Mouse (Mus musculus): ENCODE results near the gene Adamts8. TPM values are rescaled to one million over a fixed set of nuclear protein-coding genes. Genes with fewer than 3 reads are reported as not detected.

Adamts8 gene
- polyA plus RNA-seq, 1 experiment from 2014 or later = 4.4 TPM

GRCm38 (mm10) chr9:30910491-30910890, 31.9 kb upstream of the Adamts8 start:
- 89% methylated on average over 5 of the region's 5 CpGs for WGBS
- no peak overlapping the region for H3K27ac ChIP-seq
- no peaks in the 10 kb centered on the region for H3K27me3 ChIP-seq
- H3K4me2 ChIP-seq (replicated peaks) = no peak overlapping the region
- ATAC-seq (ENCODE audit: low FRiP score, low read depth) = no peak
- H3K9me3 ChIP-seq = no peaks in the 10 kb centered on the region
- peaks cover 14% of the 10 kb centered on the region; the same call in 1 of the 2 replicates for H3K4me1 ChIP-seq
- H3K4me3 ChIP-seq = no peak overlapping the region
- peaks cover 53% of the 10 kb centered on the region for H3K36me3 ChIP-seq
- H3K9ac ChIP-seq = no peak overlapping the region

GRCm38 (mm10) chr9:30912161-30912560, 30.2 kb upstream of the Adamts8 start:
- 70% methylated on average over 3 of the region's 3 CpGs for WGBS
- ATAC-seq (ENCODE audit: low FRiP score, low read depth) = no peak
- H3K4me3 ChIP-seq = no peak overlapping the region

GRCm38 (mm10) chr9:30913429-30913828, 28.9 kb upstream of the Adamts8 start:
- Histone ChIP-seq H3K4me1 (peaks cover 33% of the 10 kb centered on the region), H3K9ac (no peak overlapping the region), H3K9me3 (no peaks in the 10 kb centered on the region), H3K4me3 (no peak overlapping the region), H3K36me3 (peaks cover 31% of the 10 kb centered on the region), H3K27me3 (no peaks in the 10 kb centered on the region), H3K4me2 (replicated peaks) (no peak overlapping the region), H3K27ac (no peak overlapping the region)
- ATAC-seq (ENCODE audit: low FRiP score, low read depth) = no peak
- WGBS = 53% methylated on average over 3 of the region's 3 CpGs

More at GRCm38 (mm10) chr9:30912161-30912560, 30.2 kb upstream of the Adamts8 start:
- peaks cover 24% of the 10 kb centered on the region for H3K4me1 ChIP-seq
- no peak overlapping the region for H3K27ac ChIP-seq
- no peaks in the 10 kb centered on the region for H3K9me3 ChIP-seq
- H3K9ac ChIP-seq = no peak overlapping the region
- peaks cover 43% of the 10 kb centered on the region for H3K36me3 ChIP-seq
- H3K27me3 ChIP-seq = no peaks in the 10 kb centered on the region
- no peak overlapping the region for H3K4me2 ChIP-seq (replicated peaks)

GRCm38 (mm10) chr9:30914241-30914640, 28.1 kb upstream of the Adamts8 start:
- no peaks in the 10 kb centered on the region for H3K9me3 ChIP-seq
- no peak overlapping the region for H3K4me2 ChIP-seq (replicated peaks)
- WGBS = 87% methylated on average over 2 of the region's 2 CpGs
- no peak overlapping the region for H3K4me3 ChIP-seq
- H3K4me1 ChIP-seq = peaks cover 41% of the 10 kb centered on the region
- no peak for ATAC-seq (ENCODE audit: low FRiP score, low read depth)
- H3K9ac ChIP-seq = no peak overlapping the region
- H3K27me3 ChIP-seq = no peaks in the 10 kb centered on the region
- peaks cover 24% of the 10 kb centered on the region for H3K36me3 ChIP-seq
- H3K27ac ChIP-seq = no peak overlapping the region

- peaks cover 55% of the 10 kb centered on the region for H3K4me1 ChIP-seq
- H3K4me3 ChIP-seq = no peak overlapping the region
- peaks cover 2% of the 10 kb centered on the region; the same call in 1 of the 2 replicates for H3K36me3 ChIP-seq
- ATAC-seq (ENCODE audit: low FRiP score, low read depth) = no peak
- H3K9me3 ChIP-seq = no peaks in the 10 kb centered on the region
- peak overlapping the region; percentile 93 for H3K4me2 ChIP-seq (replicated peaks)
- WGBS = 64% methylated on average over 6 of the region's 6 CpGs
- H3K27ac ChIP-seq = no peak overlapping the region
- peaks cover 18% of the 10 kb centered on the region for H3K27me3 ChIP-seq
- no peak overlapping the region for H3K9ac ChIP-seq
These were observed 25.9 kb upstream of the Adamts8 start for GRCm38 (mm10) chr9:30916266-30916968.

- H3K4me2 ChIP-seq (replicated peaks) = peak overlapping the region; percentile 93
- peaks cover 59% of the 10 kb centered on the region for H3K4me1 ChIP-seq
- H3K9ac ChIP-seq = peak overlapping the region; percentile 55
- no peaks in the 10 kb centered on the region; the same call in 1 of the 2 replicates for H3K36me3 ChIP-seq
- peak overlapping the region; percentile 52; the same call in 1 of the 2 replicates for H3K27ac ChIP-seq
- peaks cover 29% of the 10 kb centered on the region for H3K27me3 ChIP-seq
- peak overlapping the region; percentile 66 for H3K4me3 ChIP-seq
- no peaks in the 10 kb centered on the region for H3K9me3 ChIP-seq
- ATAC-seq (ENCODE audit: low FRiP score, low read depth) = no peak
- 33% methylated on average over 12 of the region's 12 CpGs for WGBS
These were observed 23.7 kb upstream of the Adamts8 start for GRCm38 (mm10) chr9:30918466-30919356.

- ATAC-seq (ENCODE audit: low FRiP score, low read depth) = no peak
- Histone ChIP-seq H3K27ac (peak overlapping the region; percentile 52), H3K4me2 (replicated peaks) (peak overlapping the region; percentile 93), H3K27me3 (peaks cover 32% of the 10 kb centered on the region), H3K9me3 (no peaks in the 10 kb centered on the region), H3K4me3 (peak overlapping the region; percentile 66), H3K4me1 (peaks cover 54% of the 10 kb centered on the region), H3K9ac (peak overlapping the region; percentile 55), H3K36me3 (no peaks in the 10 kb centered on the region; the same call in 1 of the 2 replicates)
- 75% methylated on average over 9 of the region's 9 CpGs for WGBS
These were observed 22.7 kb upstream of the Adamts8 start for GRCm38 (mm10) chr9:30919686-30920085.

- H3K9ac ChIP-seq = 0 out of 2 replicates have a peak overlapping the region, but pooled peaks have one; percentile 78
- 25% methylated on average over 6 of the region's 6 CpGs for WGBS
- H3K4me3 ChIP-seq = peak overlapping the region; percentile 66
- no peak overlapping the region for H3K27ac ChIP-seq
- H3K9me3 ChIP-seq = no peaks in the 10 kb centered on the region
- peaks cover 32% of the 10 kb centered on the region for H3K27me3 ChIP-seq
- no peak for ATAC-seq (ENCODE audit: low FRiP score, low read depth)
- peaks cover 51% of the 10 kb centered on the region for H3K4me1 ChIP-seq
- peak overlapping the region; percentile 93 for H3K4me2 ChIP-seq (replicated peaks)
- no peaks in the 10 kb centered on the region; the same call in 1 of the 2 replicates for H3K36me3 ChIP-seq
These were observed 21.6 kb upstream of the Adamts8 start for GRCm38 (mm10) chr9:30920736-30921135.

GRCm38 (mm10) chr9:30921261-30922103, 20.9 kb upstream of the Adamts8 start:
- peak overlapping the region; percentile 34; the same call in 1 of the 2 replicates for H3K27ac ChIP-seq
- peak overlapping the region; percentile 93 for H3K4me2 ChIP-seq (replicated peaks)
- peak overlapping the region; percentile 66 for H3K4me3 ChIP-seq
- H3K36me3 ChIP-seq = no peaks in the 10 kb centered on the region; the same call in 1 of the 2 replicates
- ATAC-seq (ENCODE audit: low FRiP score, low read depth) = 0 out of 2 replicates have a peak, but pooled peaks have one; percentile 9
- H3K9me3 ChIP-seq = no peaks in the 10 kb centered on the region
- H3K9ac ChIP-seq = peak overlapping the region; percentile 78
- peaks cover 44% of the 10 kb centered on the region for H3K4me1 ChIP-seq
- 4% methylated on average over 56 of the region's 56 CpGs for WGBS
- H3K27me3 ChIP-seq = peaks cover 32% of the 10 kb centered on the region

GRCm38 (mm10) chr9:30922197-30922894, 20.0 kb upstream of the Adamts8 start, which contains the start of gene Adamts15:
TSS of gene Adamts15 (minus strand) at chr9:30922452.
- WGBS = under 1% methylated on average over 46 of the region's 47 CpGs
- peaks cover 32% of the 10 kb centered on the region for H3K27me3 ChIP-seq
- peak; percentile 91 for ATAC-seq (ENCODE audit: low FRiP score, low read depth)
- peak within 1 kb of the TSS; percentile 66 for H3K4me3 ChIP-seq
- no peaks in the 10 kb centered on the region; the same call in 1 of the 2 replicates for H3K36me3 ChIP-seq
- no peaks in the 10 kb centered on the region for H3K9me3 ChIP-seq
- peak within 1 kb of the TSS; percentile 78 for H3K9ac ChIP-seq
- H3K4me2 ChIP-seq (replicated peaks) = peak within 1 kb of the TSS; percentile 93
- H3K4me1 ChIP-seq = peaks cover 41% of the 10 kb centered on the region
- H3K27ac ChIP-seq = peak within 1 kb of the TSS; percentile 67; the same call in 1 of the 2 replicates

- no peak overlapping the region for H3K27ac ChIP-seq
- no peaks in the 10 kb centered on the region for H3K4me1 ChIP-seq
- H3K4me3 ChIP-seq = no peak overlapping the region
- H3K9me3 ChIP-seq = no peaks in the 10 kb centered on the region
- no peaks in the 10 kb centered on the region for H3K36me3 ChIP-seq
- ATAC-seq (ENCODE audit: low FRiP score, low read depth) = no peak
- H3K4me2 ChIP-seq (replicated peaks) = no peak overlapping the region
- H3K27me3 ChIP-seq = 0 out of 2 replicates have a peak, but pooled peaks cover 3% of the 10 kb centered on the region
- 81% methylated on average over 2 of the region's 2 CpGs for WGBS
- no peak overlapping the region for H3K9ac ChIP-seq
These were observed 13.6 kb upstream of the Adamts8 start for GRCm38 (mm10) chr9:30928759-30929158.
